Mouse (Mus musculus) gastrocnemius, adult 18-20 months (tissue): Measurements from ENCODE around the gene Isyna1. TPM values are rescaled to one million over a fixed set of nuclear protein-coding genes. Genes with fewer than 3 reads are reported as not detected.

Experiments
- DNase-seq: peaks from one replicate; pipeline ENCODE4 v3.0.0; 2021; ENCODE audit warnings: low spot score
- total RNA-seq, 2 experiments: library from RNA; stranded (reverse); gene quantifications; 2 replicates each; pipeline ENCODE4 v1.2.3; 2021

The Isyna1 gene
- total RNA-seq, 2 experiments from 2014 or later: 2.6 to 3.2 TPM

DNA sequence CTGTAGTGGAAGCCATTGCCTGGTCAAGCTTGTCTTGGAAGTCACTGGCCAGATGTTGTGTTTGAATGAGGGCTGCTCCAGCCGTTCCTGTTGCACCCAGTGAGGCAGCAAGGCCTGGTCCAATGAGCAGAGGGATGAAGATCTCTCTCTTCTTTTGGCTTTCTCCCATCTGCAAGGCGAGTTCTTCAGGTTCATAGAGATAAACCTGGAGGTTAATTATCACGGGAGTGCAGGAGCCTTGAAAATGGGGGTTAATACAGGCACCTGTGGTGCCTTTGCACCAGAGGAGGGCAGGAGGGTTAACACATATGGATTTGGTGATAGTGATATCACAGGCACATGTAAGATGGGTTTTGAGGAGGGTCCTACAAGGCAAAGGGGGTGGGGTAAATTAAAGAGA is 28.0 kb downstream of the Isyna1 start:
- DNase-seq: no peak

DNA sequence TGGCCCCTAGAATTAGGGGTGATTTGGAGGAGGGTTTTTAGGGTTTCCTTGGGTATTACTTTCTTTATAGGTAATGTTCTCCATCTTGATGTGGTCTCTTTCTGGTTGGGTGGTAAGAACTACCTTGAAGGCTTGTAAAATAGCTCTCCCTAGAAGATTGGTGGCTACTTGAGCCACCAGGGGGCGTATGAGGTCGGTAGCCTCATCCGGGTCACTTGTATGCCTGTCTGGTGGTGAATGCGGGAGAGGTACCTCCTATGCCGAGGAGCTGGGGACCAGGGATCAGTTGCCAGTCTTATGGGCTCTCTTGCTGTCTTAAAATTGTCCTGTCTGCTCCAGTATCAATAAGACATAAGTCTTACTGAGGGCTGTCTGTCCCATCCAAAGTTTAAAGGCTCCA is 30.9 kb downstream of the Isyna1 start:
- DNase-seq: peak; percentile 62

DNA sequence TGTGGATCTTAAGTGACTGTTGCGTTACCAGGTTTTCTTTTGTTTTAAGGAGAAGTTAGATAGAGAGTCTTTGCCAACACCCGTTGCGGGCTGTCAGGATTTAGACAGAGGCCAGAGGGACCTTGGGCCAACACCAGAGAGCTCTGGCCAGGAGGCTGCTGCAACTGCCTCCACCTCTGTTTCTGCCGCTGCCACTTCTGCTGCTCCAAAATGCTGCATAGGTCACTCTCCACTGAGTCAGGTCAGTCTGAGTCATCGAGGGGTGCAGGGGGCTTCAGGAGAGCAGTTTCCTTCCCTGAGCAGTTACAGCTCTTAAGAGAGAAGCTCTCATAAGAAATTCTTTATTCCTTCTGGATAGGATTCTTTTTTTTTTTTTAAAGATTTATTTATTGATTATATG is 32.9 kb downstream of the Isyna1 start:
- no peak for DNase-seq

DNA sequence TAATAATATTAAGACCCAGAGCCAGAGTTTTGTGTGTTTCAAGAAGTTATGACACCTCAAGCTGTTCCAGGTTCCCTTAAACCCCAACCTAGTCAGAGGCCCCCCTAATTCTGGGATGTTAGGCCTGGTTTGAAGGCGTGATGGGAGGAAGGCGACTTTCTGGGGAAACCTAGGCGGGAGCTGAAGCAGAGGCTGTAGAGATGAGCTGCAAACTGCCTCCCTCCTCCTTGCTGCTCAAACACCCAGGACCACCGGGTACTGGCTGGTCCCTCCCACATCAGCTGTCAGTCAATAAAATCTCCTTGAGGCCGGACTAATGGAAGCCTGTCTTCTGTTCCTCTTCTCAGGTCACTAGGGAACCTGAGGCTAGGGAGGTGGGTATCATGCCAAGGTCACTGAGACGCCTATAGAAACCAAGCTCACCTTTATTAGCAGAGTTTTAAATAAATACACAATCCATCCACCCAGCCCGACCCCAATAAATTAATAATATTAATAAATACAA is 34.9 kb downstream of the Isyna1 start:
- DNase-seq: no peak

DNA sequence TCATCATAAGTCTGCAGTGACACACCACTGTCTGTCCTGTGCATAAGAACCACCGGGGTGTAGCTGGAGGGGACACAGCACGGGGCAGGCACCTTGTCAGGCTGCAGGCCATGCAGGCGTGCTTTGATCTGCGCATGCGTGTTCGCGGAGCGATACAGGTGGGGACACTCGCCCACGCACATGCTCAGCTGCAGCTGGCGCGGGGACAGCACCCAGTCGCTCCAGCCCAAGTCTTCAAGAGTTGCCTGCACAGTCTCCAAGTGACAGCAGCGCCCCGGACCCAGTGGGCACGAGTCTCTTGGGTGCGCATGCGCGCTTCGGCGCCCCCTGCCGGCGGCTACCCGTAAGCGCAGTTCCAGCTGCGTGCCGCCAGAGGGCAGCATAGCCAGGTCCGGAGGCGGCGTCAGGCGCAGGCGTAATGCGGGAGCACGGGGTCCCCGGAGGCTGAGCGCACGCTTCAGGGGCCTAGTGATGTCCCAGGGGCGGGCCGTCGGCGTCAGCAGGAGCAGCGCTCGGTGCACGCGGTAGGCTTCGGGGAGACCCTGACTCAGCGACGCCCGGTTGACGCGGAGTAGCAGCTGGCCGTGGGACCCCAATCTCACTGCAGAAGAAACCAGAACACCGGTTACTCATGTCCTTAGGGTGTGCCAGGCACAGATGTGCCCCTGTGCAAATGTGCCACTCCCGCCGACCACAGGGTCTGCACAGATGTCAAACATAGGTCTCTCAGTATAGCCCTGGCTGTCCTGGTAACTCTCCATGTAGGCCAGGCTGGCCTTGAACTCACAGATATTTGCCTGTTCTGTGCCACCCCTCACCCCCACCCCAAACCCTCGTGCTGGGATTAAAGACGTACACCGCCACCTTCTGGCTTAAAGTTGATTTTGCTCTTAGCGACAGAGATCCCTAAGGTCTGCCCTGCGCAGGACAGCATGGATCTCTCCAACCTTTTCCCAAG is 35.7 kb downstream of the Isyna1 start:
- DNase-seq: peak; percentile 85

DNA sequence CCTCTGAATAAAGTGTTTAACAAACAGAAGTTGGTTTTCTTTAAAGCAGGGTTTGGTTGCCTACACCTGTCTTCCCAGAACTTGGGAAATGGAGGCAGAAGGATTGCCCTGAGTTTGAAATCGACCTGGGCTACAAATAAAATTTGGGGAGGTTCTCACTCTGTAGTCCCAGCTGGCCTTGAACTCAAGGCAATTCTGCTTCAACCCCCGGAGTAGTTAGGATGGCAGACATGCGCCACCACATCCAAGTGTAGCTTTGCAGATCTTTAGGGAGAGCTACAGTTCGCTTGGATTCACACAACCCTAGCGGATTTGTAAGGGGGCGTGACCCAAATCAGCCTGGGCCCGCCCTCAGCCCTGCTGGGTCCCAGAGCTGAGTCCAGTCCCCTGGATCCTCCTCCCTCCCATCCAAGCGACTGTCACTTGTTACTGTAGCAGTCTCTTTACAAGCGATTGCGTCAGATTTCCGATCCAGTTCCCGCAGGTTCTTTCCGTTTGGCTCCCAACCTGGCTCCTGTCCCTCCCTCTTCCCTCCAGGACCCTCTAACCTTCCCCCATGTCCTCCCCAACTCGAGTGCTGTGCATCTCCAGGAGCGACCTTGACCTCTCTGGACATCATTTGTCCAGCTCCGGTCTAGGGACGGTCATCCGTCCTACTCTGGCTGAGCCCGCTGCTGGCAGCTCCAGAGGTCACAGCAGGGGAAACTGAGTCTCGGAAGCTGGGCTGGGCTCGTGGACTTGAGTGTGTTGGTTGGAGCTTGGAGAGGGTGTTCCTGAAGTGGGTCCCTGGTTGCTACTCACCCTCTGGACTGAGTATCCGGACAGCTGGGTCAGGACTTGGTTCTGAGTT is 36.6 kb downstream of the Isyna1 start:
- peak; percentile 64 for DNase-seq

DNA sequence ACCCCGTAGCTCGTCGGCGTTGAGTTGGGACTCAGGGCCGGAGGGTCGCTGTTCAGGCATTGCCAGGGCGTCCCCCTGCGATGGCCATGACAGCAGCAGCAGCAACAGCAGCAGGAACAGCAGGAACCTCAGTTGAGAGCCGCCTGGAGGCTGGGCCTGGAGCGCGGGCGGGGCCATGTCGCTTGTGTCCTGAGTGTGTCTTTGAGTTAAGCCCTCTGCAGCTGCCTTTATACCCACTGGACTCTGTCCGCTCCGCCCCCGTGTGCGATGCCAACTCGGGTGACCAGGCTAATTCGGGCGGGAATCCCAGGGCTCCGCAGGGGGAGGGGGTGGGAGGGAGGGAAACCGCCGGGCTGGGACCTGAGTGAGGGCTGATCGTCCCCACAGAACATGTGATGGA is 37.3 kb downstream of the Isyna1 start:
- DNase-seq: no peak

DNA sequence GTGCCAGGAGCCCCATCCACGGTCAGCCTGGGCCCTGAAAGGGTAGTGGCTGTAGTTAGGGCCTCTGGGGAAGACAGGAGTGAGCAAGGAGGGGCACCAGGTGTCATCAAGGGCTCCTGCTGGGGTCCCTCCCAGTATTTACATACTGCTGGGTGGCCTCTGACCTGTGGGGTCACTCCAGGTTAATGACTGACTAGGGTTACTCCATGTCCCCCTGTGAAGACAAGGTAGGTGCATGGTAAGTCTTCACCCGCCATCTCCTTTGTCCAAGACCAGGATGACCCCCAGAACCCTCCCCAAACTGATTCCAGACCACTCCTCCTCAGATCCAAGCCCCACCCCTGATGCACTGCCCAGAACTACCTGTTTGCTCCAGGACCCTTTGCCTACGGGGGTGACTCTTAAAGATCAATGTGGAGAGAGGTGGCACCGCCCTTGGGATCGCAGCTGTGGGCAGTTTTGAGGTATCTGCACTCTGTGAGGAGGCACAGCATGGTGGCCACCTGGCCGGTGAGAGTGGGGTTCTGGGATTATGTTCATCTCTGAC is 38.2 kb downstream of the Isyna1 start, which contains the start of gene Gdf15:
Gene Gdf15 (minus strand): TSS at position 111 of the 547 bp plus-strand sequence.
- DNase-seq: no peak

DNA sequence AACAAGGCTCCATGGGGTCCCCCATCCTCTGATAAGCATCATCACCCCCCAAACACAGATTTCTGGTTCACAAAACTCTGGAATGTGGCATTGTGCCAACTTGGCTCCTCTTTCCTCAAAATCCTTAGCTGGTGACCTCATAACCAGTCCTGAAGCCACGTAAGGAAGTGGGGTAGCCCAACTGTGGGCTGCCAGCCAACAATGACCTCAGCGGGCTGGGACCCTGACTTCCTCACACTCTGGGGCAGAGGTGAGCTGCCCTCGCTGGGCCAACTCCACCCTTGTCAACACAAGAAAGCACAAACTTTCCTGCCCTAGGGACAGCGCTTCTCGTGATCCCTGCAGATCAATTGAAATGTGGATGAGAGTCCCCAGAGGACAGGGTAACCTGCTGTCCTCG is 39.9 kb downstream of the Isyna1 start:
- DNase-seq: peak; percentile 73

DNA sequence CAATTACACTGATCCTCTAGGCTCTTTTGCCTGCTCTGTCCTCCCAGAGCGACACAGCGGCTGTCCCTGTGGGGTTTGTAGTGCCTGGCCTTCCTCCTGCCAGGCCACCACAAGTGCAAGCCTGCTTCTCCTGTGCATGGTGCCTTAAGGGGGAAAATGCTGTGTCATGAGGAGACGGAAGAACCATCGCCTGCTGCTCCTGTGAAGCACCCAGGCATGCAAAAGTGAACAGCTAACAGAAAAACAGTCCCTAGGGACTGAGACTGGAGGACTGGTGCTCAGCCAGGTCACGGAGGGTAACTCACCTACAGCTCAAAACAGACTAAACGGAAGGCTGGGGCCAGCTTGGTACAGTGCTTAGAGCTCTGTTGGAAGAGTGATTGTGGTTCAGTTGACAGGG is 41.4 kb downstream of the Isyna1 start:
- DNase-seq: no peak

DNA sequence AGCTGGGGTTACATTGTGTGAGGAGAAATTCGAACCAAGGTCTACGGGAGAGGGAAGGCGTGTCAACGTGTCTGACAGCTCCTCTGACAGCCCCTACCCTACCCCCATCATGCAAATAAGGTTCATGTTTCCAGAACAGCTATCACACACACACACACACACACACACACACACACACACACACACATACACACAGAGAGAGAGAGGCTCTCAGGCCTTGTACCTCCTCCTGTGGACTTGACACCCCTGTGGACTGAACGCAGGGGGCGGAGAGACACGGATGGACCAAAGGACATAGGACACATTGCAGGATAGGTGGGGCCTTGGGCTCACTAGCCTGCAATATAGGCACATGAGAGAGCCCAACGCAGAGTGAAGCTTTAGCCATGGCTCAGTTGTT is 42.7 kb downstream of the Isyna1 start:
- no peak for DNase-seq

DNA sequence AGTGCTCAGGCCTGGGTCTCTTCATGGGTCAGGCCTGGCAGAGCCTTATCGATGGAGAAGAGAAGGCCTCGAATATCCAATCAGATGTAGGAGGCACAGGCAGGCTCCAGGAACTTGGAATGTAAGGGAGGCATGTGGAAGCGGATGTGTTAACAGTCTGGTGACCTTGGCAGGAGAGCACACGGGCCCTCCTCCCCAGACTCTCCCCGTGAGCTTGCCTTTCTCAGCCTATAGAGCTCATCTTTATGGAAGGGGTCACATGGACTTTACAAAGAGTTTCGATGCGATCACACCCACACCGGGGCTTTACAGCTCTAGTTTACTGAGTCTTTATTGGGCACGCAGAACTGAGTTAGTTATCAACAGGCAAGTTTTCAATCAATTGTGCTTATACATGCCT is 44.6 kb downstream of the Isyna1 start:
- DNase-seq: no peak

DNA sequence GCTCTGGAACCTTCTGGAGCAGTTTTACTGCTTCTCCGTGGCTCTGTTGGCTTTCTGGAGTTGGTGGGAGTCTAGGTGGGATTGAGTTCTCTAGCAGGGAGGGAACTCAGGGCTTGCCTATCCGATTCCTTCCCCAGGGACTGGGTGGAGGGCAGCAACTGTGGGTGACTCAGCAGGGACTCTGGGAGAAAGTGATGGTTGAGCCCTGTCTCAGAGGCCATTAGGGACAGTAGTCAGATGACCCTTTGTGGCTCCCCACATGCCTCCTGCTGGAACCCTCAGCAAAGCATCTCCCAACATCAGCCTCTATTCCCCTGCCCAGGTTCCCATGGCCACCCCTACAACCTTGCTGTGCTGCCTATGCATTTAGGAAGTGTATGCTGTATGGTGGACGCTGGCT is 48.8 kb downstream of the Isyna1 start:
- DNase-seq: no peak

DNA sequence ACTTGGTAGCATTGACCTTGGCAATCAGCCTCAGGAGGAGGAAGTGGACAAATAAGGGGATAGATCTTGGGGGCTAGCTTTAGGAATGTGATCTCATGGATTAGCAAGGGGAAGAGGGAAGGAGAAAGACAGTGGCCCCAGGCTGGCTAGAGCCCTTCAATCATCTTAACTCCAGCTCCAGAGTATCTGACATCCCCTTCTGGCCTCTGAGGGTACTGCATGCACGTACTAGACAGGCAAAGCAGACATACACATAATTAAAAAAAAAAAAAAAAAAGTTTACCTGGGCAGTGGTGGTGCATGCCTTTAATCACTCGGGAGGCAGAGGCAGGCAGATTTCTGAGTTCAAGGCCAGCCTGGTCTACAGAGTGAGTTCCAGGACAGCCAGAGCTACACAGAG is 49.9 kb downstream of the Isyna1 start:
- no peak for DNase-seq

DNA sequence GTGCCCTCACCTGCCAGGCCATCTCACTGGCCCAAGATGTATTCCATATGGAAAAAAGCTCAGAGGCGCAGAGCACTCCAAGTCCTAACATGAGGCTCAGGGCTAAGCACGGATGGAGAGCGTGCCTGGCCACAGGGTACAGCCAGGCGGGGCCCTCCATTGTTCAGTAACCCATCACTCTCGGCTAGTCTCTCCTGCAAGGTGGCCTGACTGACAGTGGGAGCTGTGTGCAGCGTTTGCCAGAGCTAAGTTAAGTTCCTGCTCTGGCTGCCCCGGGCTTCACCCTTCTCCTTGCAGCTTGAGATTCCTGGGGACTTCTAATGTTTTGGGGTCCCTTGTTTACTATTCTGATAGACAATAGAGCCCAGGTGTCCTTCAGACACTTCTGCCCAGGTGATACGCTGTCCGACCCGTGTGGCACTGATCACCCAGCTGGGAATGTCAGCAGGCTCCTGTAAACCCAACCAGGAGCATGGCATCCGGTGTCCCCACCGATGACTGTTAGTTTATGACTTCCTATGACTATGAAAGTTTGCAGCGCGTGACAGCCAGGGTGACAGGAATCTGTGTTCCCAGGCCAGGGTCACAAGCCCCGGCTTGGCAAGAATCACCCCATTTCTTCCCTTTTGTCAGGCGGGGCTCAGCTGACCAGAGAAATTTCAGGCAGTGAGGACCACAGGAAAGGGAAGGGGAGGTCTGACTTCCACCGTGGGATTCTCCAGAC is 51.5 kb downstream of the Isyna1 start:
- DNase-seq: no peak

DNA sequence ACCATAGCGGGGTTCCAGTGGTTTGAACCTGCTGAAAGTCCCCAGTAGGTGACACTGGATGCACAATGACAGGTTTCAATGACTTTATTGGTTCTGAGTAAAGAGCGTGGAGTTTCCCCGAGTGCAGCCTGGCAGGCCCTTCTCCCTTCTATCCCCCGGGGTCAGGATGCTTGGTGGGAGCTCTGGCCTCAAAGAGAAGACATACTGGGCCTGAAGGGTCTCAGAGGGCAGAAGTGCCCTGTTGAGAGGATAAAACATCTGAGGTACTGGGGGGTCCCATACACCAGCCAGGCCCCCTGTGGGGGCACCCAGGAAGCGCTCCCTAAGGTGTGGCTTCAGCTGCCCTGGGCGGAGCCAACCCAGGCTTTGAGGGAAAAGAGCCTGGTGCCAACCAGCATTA is 52.2 kb downstream of the Isyna1 start:
- no peak for DNase-seq

DNA sequence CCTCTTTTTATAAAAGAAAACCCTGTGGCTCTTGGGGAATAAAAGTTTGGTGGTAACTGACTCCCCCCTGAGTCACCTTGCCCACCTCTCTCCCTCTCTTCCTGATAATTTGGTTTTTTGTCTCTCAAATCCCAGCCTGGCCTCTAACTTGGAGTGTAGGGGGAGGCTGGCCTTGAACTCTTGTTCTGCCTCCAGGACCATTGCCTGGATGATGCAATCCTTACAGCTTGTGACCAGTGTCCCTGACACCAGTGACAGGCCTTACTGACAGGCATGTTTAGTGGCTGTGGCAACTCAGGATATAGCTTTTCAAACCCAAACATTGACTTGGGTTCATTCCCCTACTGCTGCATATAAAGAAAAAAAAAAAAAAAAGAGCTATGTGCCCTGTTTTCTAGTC is 52.6 kb downstream of the Isyna1 start:
- no peak for DNase-seq
